Comparison of ENCODE assay signal across 13 mouse cellular contexts in the genomic region with DNA sequence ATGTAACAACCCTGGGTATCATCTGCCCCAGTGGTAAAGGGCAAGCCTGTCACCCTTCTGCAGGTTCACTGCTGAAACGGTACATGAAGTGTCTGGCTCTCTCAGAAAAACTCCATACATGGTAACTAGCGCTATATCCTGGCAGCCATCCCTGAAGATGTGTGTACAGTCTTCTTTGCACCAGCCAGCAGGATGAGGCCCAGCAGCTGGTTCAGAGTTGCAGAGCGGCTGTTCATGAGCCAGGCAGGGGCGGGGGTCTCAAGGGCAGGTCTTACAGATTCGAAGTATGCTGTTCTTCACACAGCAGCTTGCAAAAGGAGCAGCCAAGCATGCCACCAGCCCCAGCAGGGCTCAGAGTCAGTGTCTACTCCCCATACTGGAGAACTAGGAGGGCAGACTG.
DNase-seq lines count a peak whose midpoint lies in the region; ATAC-seq and TF ChIP-seq lines count a peak whose summit lies in the region.
"Had no signal": no experiment of that assay in that cellular context is flagged by ENCODE, and none has a peak within 500 bp of the region (broad histone marks: within the 10 kb centered on the region; RNA-seq: fewer than 3 reads in every experiment).

No protein-coding gene starts in this region.

- TF ChIP-seq POLR2A in cerebellum, adult 2 months (IDR thresholded peaks at IDR 0.05; ENCODE audit: borderline replicate concordance, insufficient read depth, low read length): no peak

- 39% methylated on average over 5 of the region's 5 CpGs for WGBS in heart, embryonic 14.5 days
- WGBS in lung, embryonic 15.5 days: 30% methylated on average over 5 of the region's 5 CpGs
- 26% methylated on average over 5 of the region's 5 CpGs for WGBS in intestine, embryonic 14.5 days
- 26% methylated on average over 5 of the region's 5 CpGs for WGBS in cerebellum, adult 2 months

- 0 out of 2 replicates have a peak, but pooled peaks cover 2% of the 10 kb centered on the region for H3K36me3 ChIP-seq in heart, embryonic 14.5 days (ENCODE audit: control insufficient read depth, insufficient read depth, low read length)
- H3K36me3 ChIP-seq in lung, embryonic 15.5 days: no peaks in the 10 kb centered on the region
- no peaks in the 10 kb centered on the region for H3K36me3 ChIP-seq in intestine, embryonic 14.5 days (ENCODE audit: control insufficient read depth, insufficient read depth, low read length)

- H3K4me1 ChIP-seq in heart, embryonic 14.5 days (ENCODE audit: control insufficient read depth in 2 of 2, insufficient read depth in 2 of 2, low read length in 2 of 2): peaks cover 45 to 68% of the 10 kb centered on the region in 2 experiments
- H3K4me1 ChIP-seq in lung, embryonic 15.5 days: peaks cover 40% of the 10 kb centered on the region
- H3K4me1 ChIP-seq in intestine, embryonic 14.5 days (replicated peaks; ENCODE audit: control insufficient read depth, insufficient read depth, low read length): peaks cover 49% of the 10 kb centered on the region
- H3K4me1 ChIP-seq in cerebellum, adult 2 months (ENCODE audit: control insufficient read depth, insufficient read depth, low read length): peaks cover 87% of the 10 kb centered on the region

- no peak for ATAC-seq in heart, embryonic 14.5 days (ENCODE audit: insufficient number of reproducible peaks, insufficient read depth, low FRiP score, low read depth)
- ATAC-seq in lung, embryonic 15.5 days (ENCODE audit: borderline replicate concordance, extremely low read depth, low FRiP score, low TSS enrichment): peak; percentile 36; the same call in 1 of the 2 replicates
- ATAC-seq in intestine, embryonic 14.5 days (replicated peaks; ENCODE audit: low FRiP score, low TSS enrichment, low read depth): no peak; the same call in 1 of the 2 replicates
- ATAC-seq: CD4-positive, CD25-positive, alpha-beta regulatory T cell, adult 4 months had no signal

- DNase-seq in heart, adult 8-10 months (ENCODE audit: low spot score): no peak
- DNase-seq in lung, adult 18-20 months: no peak
- no peak for DNase-seq in intestine, embryonic 14.5 days (ENCODE audit: low spot score)
- peak; percentile 23 for DNase-seq in naive thymus-derived CD4-positive, alpha-beta T cell, adult 2 months (ENCODE audit: low read depth)
- DNase-seq in cerebellum, adult 2 months: no peak
- no peak for DNase-seq in thymus, postnatal 4 days
- DNase-seq: adrenal gland, adult 2 months; gastrocnemius, adult 2 months; right cerebral cortex, postnatal 14 days had no signal

- no peaks in the 10 kb centered on the region for H3K9me3 ChIP-seq in heart, embryonic 14.5 days (ENCODE audit: control insufficient read depth, low read length)
- H3K9me3 ChIP-seq in lung, embryonic 15.5 days: no peaks in the 10 kb centered on the region
- no peaks in the 10 kb centered on the region for H3K9me3 ChIP-seq in intestine, embryonic 14.5 days (ENCODE audit: control insufficient read depth, low read length)

- H3K4me3 ChIP-seq in heart, embryonic 14.5 days (ENCODE audit: control insufficient read depth in 1 of 2, insufficient read depth in 1 of 2, low read depth in 1 of 2, low read length in 2 of 2): no peak overlapping the region
- no peak overlapping the region for H3K4me3 ChIP-seq in lung, embryonic 15.5 days
- no peak overlapping the region for H3K4me3 ChIP-seq in intestine, embryonic 14.5 days (ENCODE audit: low read depth, low read length)
- H3K4me3 ChIP-seq in cerebellum, adult 2 months (replicated peaks; ENCODE audit: insufficient read depth, low read depth, low read length): no peak overlapping the region
- H3K4me3 ChIP-seq: gastrocnemius, adult 2 months had no signal

- no peak overlapping the region for H3K4me2 ChIP-seq in heart, embryonic 14.5 days (ENCODE audit: low read length)
- no peak overlapping the region for H3K4me2 ChIP-seq in lung, embryonic 15.5 days
- H3K4me2 ChIP-seq in intestine, embryonic 14.5 days (ENCODE audit: low read length): no peak overlapping the region

- peak overlapping the region; percentile 22 to 51; a peak in 3 of 4 replicates for H3K27ac ChIP-seq in heart, embryonic 14.5 days (replicated peaks in 1 of 2; ENCODE audit: control insufficient read depth in 1 of 2, insufficient read depth in 1 of 2, low read depth in 2 of 2, low read length in 2 of 2)
- H3K27ac ChIP-seq in lung, embryonic 15.5 days: peak overlapping the region; percentile 75
- H3K27ac ChIP-seq in intestine, embryonic 14.5 days (ENCODE audit: low read depth): peak overlapping the region; percentile 86
- H3K27ac ChIP-seq in cerebellum, adult 2 months (ENCODE audit: insufficient read depth, low read length): no peak overlapping the region
- H3K27ac ChIP-seq: gastrocnemius, adult 2 months; macrophage had no signal

- H3K9ac ChIP-seq in heart, embryonic 14.5 days (ENCODE audit: low read length): peak overlapping the region; percentile 50
- no peak overlapping the region for H3K9ac ChIP-seq in lung, embryonic 15.5 days
- 0 out of 2 replicates have a peak overlapping the region, but pooled peaks have one; percentile 13 for H3K9ac ChIP-seq in intestine, embryonic 14.5 days (ENCODE audit: low read length)

- TF ChIP-seq CTCF in cerebellum, adult 2 months (IDR thresholded peaks at IDR 0.05; ENCODE audit: borderline replicate concordance, insufficient read depth, low read depth, low read length): no peak

- no peaks in the 10 kb centered on the region for H3K27me3 ChIP-seq in heart, embryonic 14.5 days (ENCODE audit: control insufficient read depth, insufficient read depth, low read length)
- no peaks in the 10 kb centered on the region for H3K27me3 ChIP-seq in lung, embryonic 15.5 days
- H3K27me3 ChIP-seq in intestine, embryonic 14.5 days (replicated peaks; ENCODE audit: control insufficient read depth, insufficient read depth, low read length): no peaks in the 10 kb centered on the region
- no peaks in the 10 kb centered on the region for H3K27me3 ChIP-seq in cerebellum, adult 2 months (ENCODE audit: control insufficient read depth, insufficient read depth, low read length)
